16 mouse cellular contexts compared by ENCODE assay signal in the genomic region with DNA sequence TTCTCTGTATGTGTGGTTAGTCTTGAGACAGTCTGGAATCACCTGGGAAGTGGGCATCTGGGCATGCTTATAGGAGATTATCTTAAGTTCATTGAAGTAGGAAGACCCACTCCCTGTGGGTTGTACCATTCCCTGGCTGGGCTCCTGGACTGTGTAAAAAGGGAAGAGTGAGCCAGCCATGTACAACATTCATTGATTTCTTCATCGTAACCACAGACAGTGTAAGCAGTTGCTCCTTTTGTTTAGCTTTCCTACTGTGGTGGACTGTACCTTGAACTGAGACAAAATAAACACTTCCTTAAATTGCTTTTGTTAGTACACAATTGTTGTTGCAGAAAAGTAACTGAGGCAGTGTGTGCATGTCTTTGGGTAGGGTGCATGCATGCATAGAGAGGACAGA. TPM values are rescaled to one million over a fixed set of nuclear protein-coding genes. Genes with fewer than 3 reads are reported as not detected.
DNase-seq lines count a peak whose midpoint lies in the region; ATAC-seq lines count a peak whose summit lies in the region.
"Had no signal": no experiment of that assay in that cellular context is flagged by ENCODE, and none has a peak within 500 bp of the region (broad histone marks: within the 10 kb centered on the region; RNA-seq: fewer than 3 reads in every experiment).

No protein-coding gene starts in this region.

- peak; percentile 35 for DNase-seq in lung, postnatal 36 days
- DNase-seq in lung, postnatal 14 days, result no peak
- DNase-seq in layer of hippocampus, adult 8-10 months (ENCODE audit: low spot score in 2 of 2), result no peak
- DNase-seq in MN1 (ENCODE audit: low spot score), result no peak
- DNase-seq: gastrocnemius, postnatal 14 days; right cerebral cortex, postnatal 25 days; thymus, postnatal 36 days had no signal

- H3K9ac ChIP-seq in forebrain, embryonic 16.5 days (replicated peaks; ENCODE audit: low read depth, low read length), result no peak overlapping the region
- H3K9ac ChIP-seq in forebrain, embryonic 12.5 days, result no peak overlapping the region
- H3K9ac ChIP-seq: embryonic facial prominence, embryonic 13.5 days had no signal

- no peak overlapping the region for H3K4me3 ChIP-seq in forebrain, embryonic 16.5 days (replicated peaks; ENCODE audit: low read length)
- H3K4me3 ChIP-seq in forebrain, embryonic 12.5 days (replicated peaks), result no peak overlapping the region
- H3K4me3 ChIP-seq: embryonic facial prominence, embryonic 13.5 days; heart, embryonic 10.5 days; layer of hippocampus, adult 2 months; left cerebral cortex, adult 2 months; myocyte had no signal

- no peak overlapping the region for H3K27ac ChIP-seq in forebrain, embryonic 16.5 days (ENCODE audit: low read length)
- no peak overlapping the region for H3K27ac ChIP-seq in forebrain, embryonic 12.5 days
- H3K27ac ChIP-seq: embryonic facial prominence, embryonic 13.5 days; heart, embryonic 10.5 days; layer of hippocampus, adult 2 months; left cerebral cortex, adult 2 months had no signal

- no peaks in the 10 kb centered on the region for H3K9me3 ChIP-seq in forebrain, embryonic 16.5 days (ENCODE audit: control insufficient read depth, low read length)
- H3K9me3 ChIP-seq in forebrain, embryonic 12.5 days, result no peaks in the 10 kb centered on the region
- H3K9me3 ChIP-seq: embryonic facial prominence, embryonic 13.5 days; heart, embryonic 10.5 days had no signal

- H3K4me2 ChIP-seq in forebrain, embryonic 16.5 days (ENCODE audit: low read length), result no peak overlapping the region
- H3K4me2 ChIP-seq in forebrain, embryonic 12.5 days, result no peak overlapping the region
- H3K4me2 ChIP-seq: embryonic facial prominence, embryonic 13.5 days had no signal

- no peaks in the 10 kb centered on the region for H3K36me3 ChIP-seq in forebrain, embryonic 16.5 days (ENCODE audit: control insufficient read depth, insufficient read depth)
- peaks cover 2% of the 10 kb centered on the region; the same call in 1 of the 2 replicates for H3K36me3 ChIP-seq in forebrain, embryonic 12.5 days (replicated peaks)

- peaks cover 3% of the 10 kb centered on the region; the same call in 1 of the 2 replicates for H3K4me1 ChIP-seq in forebrain, embryonic 16.5 days (replicated peaks; ENCODE audit: control insufficient read depth, insufficient read depth, low read length)
- no peaks in the 10 kb centered on the region for H3K4me1 ChIP-seq in forebrain, embryonic 12.5 days
- H3K4me1 ChIP-seq: embryonic facial prominence, embryonic 13.5 days; heart, embryonic 10.5 days had no signal

- ATAC-seq in forebrain, embryonic 16.5 days, result 0 out of 2 replicates have a peak, but pooled peaks have one; percentile 26
- ATAC-seq in forebrain, embryonic 12.5 days (ENCODE audit: low FRiP score), result no peak
- ATAC-seq in hematopoietic stem cell, adult 5-6 weeks (replicated peaks in 1 of 2; ENCODE audit: insufficient read depth in 1 of 2, low FRiP score in 2 of 2, low TSS enrichment in 1 of 2, low read depth in 1 of 2, poor library complexity in 2 of 2, severe bottlenecking in 2 of 2), result peak; percentile 38 to 72; a peak in 1 of 4 replicates
- ATAC-seq in megakaryocyte progenitor cell, adult 5-6 weeks (replicated peaks; ENCODE audit: poor library complexity), result peak; percentile 66

- 82% methylated on average over 1 of the region's 1 CpGs for WGBS in forebrain, embryonic 16.5 days
- 89% methylated on average over 1 of the region's 1 CpGs for WGBS in forebrain, embryonic 12.5 days

- H3K27me3 ChIP-seq in forebrain, embryonic 16.5 days (replicated peaks; ENCODE audit: control insufficient read depth, insufficient read depth, low read length), result no peaks in the 10 kb centered on the region
- no peaks in the 10 kb centered on the region for H3K27me3 ChIP-seq in forebrain, embryonic 12.5 days
- H3K27me3 ChIP-seq: embryonic facial prominence, embryonic 13.5 days had no signal

RNA-seq across cellular contexts. Expression of a gene that starts 33.6 kb away (rescaled TPM):
- 39.1 and 39.8 TPM in 2 replicates for polyA plus RNA-seq in forebrain, embryonic 16.5 days (2015; fragmentation: Nextera tagmentation; extraction: Ambion mirVana)
- polyA plus RNA-seq in forebrain, embryonic 12.5 days (2016; fragmentation: Nextera tagmentation; extraction: Ambion mirVana), result 42.6 and 44.0 TPM in 2 replicates
- total RNA-seq in hematopoietic stem cell, adult 5-6 weeks (2017), result 7.8 and 13.1 TPM in 2 replicates
- 75.9 and 108 TPM in 2 replicates for total RNA-seq in megakaryocyte progenitor cell, adult 5-6 weeks (2015)
- 11.0 and 12.2 TPM in 2 replicates for total RNA-seq in megakaryocyte progenitor cell, adult 5-6 weeks (2017)
- 10 to 100 TPM; 40.4 to 48.4 (median 43.5) TPM for total RNA-seq in layer of hippocampus, adult 8-10 months (2022)
